Mouse (Mus musculus): ENCODE data around the gene Zmynd8. TPM values are rescaled to one million over a fixed set of nuclear protein-coding genes. Genes with fewer than 3 reads are reported as not detected.

Zmynd8 gene
- total RNA-seq, 1 experiment, result 49.7 TPM

- in situ Hi-C loops (cut with MboI; ENCODE audit: low sequenced_read_pairs in 2 of 2, unreplicated experiment in 2 of 2), result no loop called here
- TF ChIP-seq ZNF384 (IDR thresholded peaks at IDR 0.05; ENCODE audit: low read depth, low read length), result no peak
- TF ChIP-seq CHD2 (IDR thresholded peaks at IDR 0.05; ENCODE audit: low read depth, low read length), result no peak
- no peak for TF ChIP-seq ZC3H11A (IDR thresholded peaks at IDR 0.05; ENCODE audit: borderline replicate concordance, low read depth, low read length)
- TF ChIP-seq HCFC1 (IDR thresholded peaks at IDR 0.05; ENCODE audit: borderline replicate concordance, insufficient read depth, low read length), result no peak
- TF ChIP-seq MAFK (IDR thresholded peaks at IDR 0.05; ENCODE audit: insufficient read depth, low read depth, low read length), result no peak
- Histone ChIP-seq H3K9ac (ENCODE audit: insufficient read depth, low read depth, low read length, poor library complexity, severe bottlenecking) (no peak overlapping the region), H3K27ac (ENCODE audit: insufficient read depth, low read depth, low read length, poor library complexity, severe bottlenecking) (no peak overlapping the region), H3K4me3 (ENCODE audit: insufficient read depth in 1 of 2, low read depth in 1 of 2, low read length in 2 of 2, poor library complexity in 1 of 2, severe bottlenecking in 1 of 2) (no peak overlapping the region), H3K36me3 (ENCODE audit: control insufficient read depth, insufficient read depth, low read length, poor library complexity, severe bottlenecking) (peaks cover 32% of the 10 kb centered on the region), H3K9me3 (ENCODE audit: control insufficient read depth, insufficient read depth, low read depth, low read length) (no peaks in the 10 kb centered on the region), H3K4me1 (ENCODE audit: control insufficient read depth in 2 of 2, insufficient read depth in 2 of 2, low read length in 2 of 2, poor library complexity in 1 of 2) (peaks cover 11 to 40% of the 10 kb centered on the region in 2 experiments)
- no peak for DNase-seq (ENCODE audit: low read depth, low spot score)
Observed at GRCm38 (mm10) chr2:165854207-165854968, 44.4 kb downstream of the Zmynd8 start.

- H3K4me1 ChIP-seq (ENCODE audit: control insufficient read depth in 2 of 2, insufficient read depth in 2 of 2, low read length in 2 of 2, poor library complexity in 1 of 2), result peaks cover 11 to 42% of the 10 kb centered on the region in 2 experiments
- TF ChIP-seq ZC3H11A (IDR thresholded peaks at IDR 0.05; ENCODE audit: borderline replicate concordance, low read depth, low read length), result no peak
- no peak for TF ChIP-seq MAFK (IDR thresholded peaks at IDR 0.05; ENCODE audit: insufficient read depth, low read depth, low read length)
- TF ChIP-seq HCFC1 (IDR thresholded peaks at IDR 0.05; ENCODE audit: borderline replicate concordance, insufficient read depth, low read length), result no peak
- TF ChIP-seq ZNF384 (IDR thresholded peaks at IDR 0.05; ENCODE audit: low read depth, low read length), result no peak
- TF ChIP-seq CHD2 (IDR thresholded peaks at IDR 0.05; ENCODE audit: low read depth, low read length), result no peak
- in situ Hi-C loops (cut with MboI; ENCODE audit: low sequenced_read_pairs in 2 of 2, unreplicated experiment in 2 of 2), result no loop called here
- no peak overlapping the region for H3K4me3 ChIP-seq (ENCODE audit: insufficient read depth in 1 of 2, low read depth in 1 of 2, low read length in 2 of 2, poor library complexity in 1 of 2, severe bottlenecking in 1 of 2)
- H3K36me3 ChIP-seq (ENCODE audit: control insufficient read depth, insufficient read depth, low read length, poor library complexity, severe bottlenecking), result peaks cover 44% of the 10 kb centered on the region
- H3K27ac ChIP-seq (ENCODE audit: insufficient read depth, low read depth, low read length, poor library complexity, severe bottlenecking), result no peak overlapping the region
- no peaks in the 10 kb centered on the region for H3K9me3 ChIP-seq (ENCODE audit: control insufficient read depth, insufficient read depth, low read depth, low read length)
- no peak for DNase-seq (ENCODE audit: low read depth, low spot score)
- no peak overlapping the region for H3K9ac ChIP-seq (ENCODE audit: insufficient read depth, low read depth, low read length, poor library complexity, severe bottlenecking)
Observed at GRCm38 (mm10) chr2:165852896-165853633, 45.8 kb downstream of the Zmynd8 start.

- in situ Hi-C loops (cut with MboI; ENCODE audit: low sequenced_read_pairs in 2 of 2, unreplicated experiment in 2 of 2), result no loop called here
- TF ChIP-seq ZNF384 (IDR thresholded peaks at IDR 0.05; ENCODE audit: low read depth, low read length), result no peak
- TF ChIP-seq MAFK (IDR thresholded peaks at IDR 0.05; ENCODE audit: insufficient read depth, low read depth, low read length), result no peak
- no peak for TF ChIP-seq CHD2 (IDR thresholded peaks at IDR 0.05; ENCODE audit: low read depth, low read length)
- no peak for TF ChIP-seq ZC3H11A (IDR thresholded peaks at IDR 0.05; ENCODE audit: borderline replicate concordance, low read depth, low read length)
- TF ChIP-seq HCFC1 (IDR thresholded peaks at IDR 0.05; ENCODE audit: borderline replicate concordance, insufficient read depth, low read length), result no peak
- DNase-seq (ENCODE audit: low read depth, low spot score), result no peak
- Histone ChIP-seq H3K36me3 (ENCODE audit: control insufficient read depth, insufficient read depth, low read length, poor library complexity, severe bottlenecking) (peaks cover 47% of the 10 kb centered on the region), H3K9ac (ENCODE audit: insufficient read depth, low read depth, low read length, poor library complexity, severe bottlenecking) (no peak overlapping the region), H3K9me3 (ENCODE audit: control insufficient read depth, insufficient read depth, low read depth, low read length) (no peaks in the 10 kb centered on the region), H3K27ac (ENCODE audit: insufficient read depth, low read depth, low read length, poor library complexity, severe bottlenecking) (no peak overlapping the region), H3K4me1 (ENCODE audit: control insufficient read depth in 2 of 2, insufficient read depth in 2 of 2, low read length in 2 of 2, poor library complexity in 1 of 2) (peaks cover 11 to 42% of the 10 kb centered on the region in 2 experiments), H3K4me3 (ENCODE audit: insufficient read depth in 1 of 2, low read depth in 1 of 2, low read length in 2 of 2, poor library complexity in 1 of 2, severe bottlenecking in 1 of 2) (no peak overlapping the region)
Observed at GRCm38 (mm10) chr2:165852453-165852852, 46.4 kb downstream of the Zmynd8 start.

DNA sequence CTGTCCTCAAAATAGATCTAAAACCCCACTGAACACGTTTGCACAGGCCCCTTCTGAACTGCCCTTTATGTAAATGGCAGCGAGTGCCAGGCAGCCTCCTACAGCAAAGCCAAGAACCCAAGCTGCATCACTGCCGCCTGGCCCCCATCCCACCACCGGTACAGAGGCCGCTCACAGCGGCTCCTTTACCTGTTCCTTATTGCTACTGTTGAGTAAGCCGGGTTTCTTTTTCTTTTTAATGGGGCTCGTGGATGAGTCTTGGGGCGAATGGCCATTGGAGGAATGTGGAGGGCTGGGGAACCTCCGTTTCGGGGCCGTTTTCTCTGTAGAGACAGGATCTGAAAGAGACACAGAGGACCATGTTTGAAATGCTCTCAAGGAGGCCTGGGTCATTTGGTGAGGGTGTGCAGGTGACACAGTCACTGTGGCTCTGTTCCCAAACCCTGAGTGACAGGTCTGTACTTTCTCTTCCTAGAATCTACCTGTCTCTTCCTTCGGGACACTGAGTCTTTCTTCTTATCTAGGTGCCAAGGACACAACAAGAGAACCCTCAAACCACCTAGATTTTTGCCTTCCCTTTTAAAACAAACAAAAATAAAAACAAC, 46.9 kb downstream of the Zmynd8 start:
- Histone ChIP-seq H3K27ac (ENCODE audit: insufficient read depth, low read depth, low read length, poor library complexity, severe bottlenecking) (no peak overlapping the region), H3K9ac (ENCODE audit: insufficient read depth, low read depth, low read length, poor library complexity, severe bottlenecking) (no peak overlapping the region), H3K4me1 (ENCODE audit: control insufficient read depth in 2 of 2, insufficient read depth in 2 of 2, low read length in 2 of 2, poor library complexity in 1 of 2) (peaks cover 9 to 42% of the 10 kb centered on the region in 2 experiments), H3K4me3 (ENCODE audit: insufficient read depth in 1 of 2, low read depth in 1 of 2, low read length in 2 of 2, poor library complexity in 1 of 2, severe bottlenecking in 1 of 2) (no peak overlapping the region), H3K9me3 (ENCODE audit: control insufficient read depth, insufficient read depth, low read depth, low read length) (no peaks in the 10 kb centered on the region), H3K36me3 (ENCODE audit: control insufficient read depth, insufficient read depth, low read length, poor library complexity, severe bottlenecking) (peaks cover 50% of the 10 kb centered on the region)
- DNase-seq (ENCODE audit: low read depth, low spot score), result no peak
- in situ Hi-C loops (cut with MboI; ENCODE audit: low sequenced_read_pairs in 2 of 2, unreplicated experiment in 2 of 2), result no loop called here
- TF ChIP-seq MAFK (IDR thresholded peaks at IDR 0.05; ENCODE audit: insufficient read depth, low read depth, low read length) (no peak), ZNF384 (IDR thresholded peaks at IDR 0.05; ENCODE audit: low read depth, low read length) (no peak), ZC3H11A (IDR thresholded peaks at IDR 0.05; ENCODE audit: borderline replicate concordance, low read depth, low read length) (no peak), CHD2 (IDR thresholded peaks at IDR 0.05; ENCODE audit: low read depth, low read length) (no peak), HCFC1 (IDR thresholded peaks at IDR 0.05; ENCODE audit: borderline replicate concordance, insufficient read depth, low read length) (no peak)

All from ES-E14 (cell line).